Mouse (Mus musculus) spleen, adult 2 months (tissue): ENCODE data around the gene C2.

Experiments
- CTCF ChIP-seq: fragments of 200-500 bp; IDR thresholded peaks from 2 replicates; pipeline ENCODE4 v1.5.1; 2011; ENCODE audit warnings: mild to moderate bottlenecking, inconsistent platforms; ENCODE audit not compliant: insufficient read depth, insufficient read length, insufficient replicate concordance; ENCODE audit errors: extremely low read depth
- POLR2A ChIP-seq: fragments of 200-500 bp; IDR thresholded peaks from 2 replicates; pipeline ENCODE4 v1.6.1; 2011; ENCODE audit warnings: low read depth, low read length, inconsistent platforms

DNA sequence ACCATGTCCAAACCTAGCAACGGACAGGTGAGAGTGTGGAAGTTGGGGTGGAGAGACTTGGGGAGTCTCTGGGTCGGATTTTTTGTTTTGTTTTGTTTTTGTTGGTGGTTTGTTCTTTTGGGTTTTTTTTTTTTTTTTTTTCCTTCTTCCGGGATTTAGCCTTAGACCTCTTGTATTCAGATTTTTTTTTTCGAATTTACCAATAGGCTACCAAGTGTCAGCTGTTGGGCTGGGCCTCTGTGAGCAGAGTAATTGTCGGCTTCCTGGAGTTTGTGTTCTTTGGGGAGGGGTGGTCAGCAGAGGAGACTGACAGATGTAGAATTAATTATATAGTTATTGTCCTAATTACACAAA, 1.8 kb upstream of the C2 start:
- TF ChIP-seq CTCF (no peak), POLR2A (no peak)
